Mouse (Mus musculus) gonadal fat pad, adult 2 months (tissue): ENCODE measurements around the gene Slc44a4. TPM values are rescaled to one million over a fixed set of nuclear protein-coding genes. Genes with fewer than 3 reads are reported as not detected.

Experiments
- DNase-seq: peaks from one replicate; pipeline ENCODE4 v3.0.0-alpha.2; 2012; ENCODE audit warnings: low read depth
- polyA plus RNA-seq: library from polyadenylated mRNA; depleted of rRNA; stranded (reverse); fragments of >200 nt; gene quantifications from 2 replicates; pipeline ENCODE4 v1.2.3, GENCODE M21; 2012; rRNA removed

Slc44a4 gene
- 48.4 and 50.0 TPM in 2 replicates for polyA plus RNA-seq

DNA sequence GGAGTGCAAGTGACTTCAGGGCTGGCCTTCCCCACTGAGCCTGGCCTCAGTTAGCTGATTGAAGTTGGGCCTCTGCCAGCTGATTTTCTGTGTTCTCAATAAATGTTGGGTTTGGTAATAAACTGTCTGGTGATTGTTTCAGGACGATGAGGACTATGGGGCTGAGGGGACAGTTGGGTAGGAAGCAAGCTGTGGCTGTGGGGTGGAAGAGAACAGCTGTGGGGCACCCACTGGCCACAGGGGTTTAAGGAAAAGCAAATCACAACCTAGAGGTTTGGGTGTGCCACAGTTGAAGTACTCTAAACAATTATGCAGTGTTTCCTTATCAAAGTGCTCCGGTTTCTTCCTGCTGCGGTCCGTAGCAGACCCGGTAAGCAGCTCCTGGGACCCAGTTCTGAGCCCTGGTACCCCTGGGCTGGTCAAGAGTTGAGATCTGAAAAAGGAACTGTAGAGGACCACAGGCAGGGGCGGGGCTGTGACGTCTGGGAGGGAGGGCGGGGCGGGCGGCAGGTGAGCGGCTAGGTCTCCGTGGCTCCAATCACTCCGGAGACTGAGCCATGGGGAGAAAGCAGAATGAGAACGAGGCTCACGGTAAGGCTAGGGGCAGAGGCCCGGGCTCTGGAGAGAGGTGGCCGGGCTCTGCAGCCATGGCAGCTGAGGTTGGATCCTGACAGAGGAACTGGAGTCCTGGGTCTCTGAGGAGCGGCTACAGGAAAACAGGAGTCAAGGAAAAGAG is at the start of gene Slc44a4:
TSS of gene Slc44a4 (plus strand) at position 537 of the 736 bp plus-strand sequence.
- no peak for DNase-seq

DNA sequence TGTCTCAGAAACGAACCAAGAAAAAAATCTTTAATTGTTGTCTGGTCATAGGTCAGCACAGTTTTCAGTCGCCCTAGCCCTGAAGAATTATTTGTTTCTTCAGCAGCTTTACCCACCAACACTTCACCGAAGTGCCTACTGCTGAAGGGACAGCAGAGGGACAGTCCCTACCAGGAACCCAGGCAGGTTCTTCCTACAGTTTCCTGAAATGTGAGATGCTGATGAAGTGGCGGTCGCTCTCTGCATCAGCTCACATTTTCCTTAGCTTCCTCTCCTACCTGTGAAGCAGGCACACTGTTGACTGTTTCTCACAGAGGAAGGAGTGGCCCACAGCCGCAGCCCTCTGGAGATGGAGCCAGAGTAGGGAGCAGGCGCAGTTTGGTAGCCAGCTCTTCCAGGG is 48.3 kb upstream of the Slc44a4 start:
- DNase-seq = no peak

DNA sequence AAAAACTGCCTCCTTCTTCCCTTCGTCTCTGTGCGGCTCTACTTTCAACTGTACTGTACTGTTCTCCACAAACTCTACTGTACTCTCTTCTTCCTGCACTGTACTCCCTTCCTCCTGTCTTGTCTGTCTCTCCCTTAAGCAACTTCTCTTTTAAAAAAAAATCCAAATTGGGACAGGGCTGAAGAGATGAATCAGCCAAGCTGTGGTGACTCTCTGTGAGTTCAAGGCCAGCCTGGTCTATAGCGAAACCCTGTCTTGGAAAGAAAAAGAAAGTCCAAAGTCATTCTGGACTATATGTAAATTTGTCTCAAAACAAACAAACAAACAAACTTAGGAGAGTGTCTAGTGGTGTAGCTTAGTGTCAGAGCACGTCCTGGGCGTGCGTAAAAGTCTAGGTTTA is 39.9 kb upstream of the Slc44a4 start:
- no peak for DNase-seq

DNA sequence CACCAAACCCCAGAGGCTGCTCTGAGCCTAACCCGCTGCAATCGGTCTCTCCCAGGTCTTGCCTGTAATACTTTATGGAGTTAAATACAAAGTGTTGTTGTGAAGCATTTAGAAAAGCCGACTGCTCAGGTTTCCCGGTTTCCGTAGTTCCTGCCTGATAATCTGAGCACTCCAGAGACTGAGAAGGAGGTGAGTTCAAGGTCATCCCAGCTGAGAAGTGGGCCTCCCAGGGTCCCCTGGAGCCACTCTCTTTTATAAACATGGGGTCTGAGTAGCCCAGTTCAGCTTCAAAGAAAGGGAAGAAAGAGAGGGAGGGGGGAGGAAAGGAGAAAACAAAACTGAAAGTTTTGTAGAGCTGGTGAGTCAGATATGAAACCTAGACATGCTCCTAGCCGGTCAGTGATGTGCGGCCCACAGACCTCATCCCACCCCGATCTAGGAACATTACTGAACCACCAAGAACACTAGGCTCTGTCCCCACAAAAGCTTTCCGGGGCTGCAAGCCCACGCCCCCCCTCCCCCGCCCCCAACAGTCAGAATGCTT is 34.9 kb upstream of the Slc44a4 start, which contains the start of gene Zbtb12:
TSS of gene Zbtb12 (plus strand) at position 148 of the 544 bp plus-strand sequence.
- DNase-seq = no peak

DNA sequence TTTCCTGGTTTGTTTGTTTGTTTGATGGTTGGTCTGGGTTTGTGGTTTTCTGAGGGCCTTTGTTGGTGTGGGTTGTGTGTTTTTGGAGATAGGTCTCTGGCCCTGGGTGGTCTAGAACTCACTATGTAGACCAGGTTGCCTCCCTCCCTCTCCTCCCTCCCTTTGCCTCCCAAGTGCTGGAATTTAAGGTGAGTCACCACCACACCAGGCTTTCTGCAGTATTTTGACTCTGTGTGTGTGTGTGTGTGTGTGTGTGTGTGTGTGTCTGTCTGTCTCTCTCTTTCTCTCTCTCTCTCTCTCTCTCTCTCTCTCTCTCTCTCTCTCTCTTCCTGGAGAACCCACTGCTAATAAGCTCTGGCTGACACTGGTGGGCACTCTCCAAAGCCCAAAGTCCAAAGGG is 33.1 kb upstream of the Slc44a4 start:
- no peak for DNase-seq

DNA sequence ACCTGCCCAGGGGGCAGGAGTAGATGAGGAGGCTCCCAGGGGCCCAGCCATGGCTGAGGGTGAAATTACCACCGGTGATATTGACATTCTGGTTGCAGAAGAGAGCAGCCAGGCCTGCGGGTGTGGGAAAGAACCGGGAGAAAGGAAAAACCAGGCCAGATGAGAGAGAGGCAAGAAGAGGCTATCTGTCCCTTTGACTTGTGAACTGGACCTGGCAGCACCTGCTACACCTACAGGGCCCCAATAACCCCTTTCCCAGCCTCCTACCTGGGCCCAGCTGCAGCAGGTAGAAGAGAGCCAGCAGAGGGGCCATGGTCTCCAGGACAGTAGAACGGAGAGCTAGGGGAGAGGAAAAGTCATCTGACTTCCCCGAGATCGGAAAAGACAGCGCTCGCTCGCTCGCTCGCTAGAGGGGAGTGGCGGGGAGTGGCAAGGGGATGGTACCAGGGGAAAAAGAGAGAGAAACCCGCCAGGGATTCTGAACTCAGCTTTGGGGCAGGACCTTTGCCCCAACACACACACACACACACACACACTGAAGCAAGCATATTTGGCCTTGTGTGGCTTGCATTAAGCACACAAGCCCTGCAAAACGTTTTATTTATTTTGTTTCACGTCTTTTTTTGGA is 32.5 kb upstream of the Slc44a4 start, which contains the start of gene Gm20547:
TSS of gene Gm20547 (minus strand) at position 360 of the 628 bp plus-strand sequence.
- no peak for DNase-seq

DNA sequence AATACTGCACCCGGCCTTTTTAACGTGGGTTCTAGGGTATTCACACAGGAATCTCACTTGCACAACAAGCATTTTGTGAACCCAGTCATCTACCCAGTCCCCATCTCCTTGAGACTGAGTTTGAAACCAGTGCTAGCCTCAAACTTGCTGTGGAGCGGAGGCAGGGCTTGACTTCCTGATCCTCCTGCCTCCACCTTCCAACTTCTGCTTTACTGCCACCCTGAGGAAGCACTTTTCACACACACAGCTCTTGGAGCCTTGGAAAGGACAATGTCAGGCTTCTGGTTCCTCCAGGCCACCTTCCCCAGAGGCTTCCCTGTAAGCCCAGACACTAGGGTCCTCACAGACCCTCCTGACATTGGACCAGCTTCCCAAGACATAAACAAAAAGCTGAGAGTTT is 30.9 kb upstream of the Slc44a4 start:
- no peak for DNase-seq

DNA sequence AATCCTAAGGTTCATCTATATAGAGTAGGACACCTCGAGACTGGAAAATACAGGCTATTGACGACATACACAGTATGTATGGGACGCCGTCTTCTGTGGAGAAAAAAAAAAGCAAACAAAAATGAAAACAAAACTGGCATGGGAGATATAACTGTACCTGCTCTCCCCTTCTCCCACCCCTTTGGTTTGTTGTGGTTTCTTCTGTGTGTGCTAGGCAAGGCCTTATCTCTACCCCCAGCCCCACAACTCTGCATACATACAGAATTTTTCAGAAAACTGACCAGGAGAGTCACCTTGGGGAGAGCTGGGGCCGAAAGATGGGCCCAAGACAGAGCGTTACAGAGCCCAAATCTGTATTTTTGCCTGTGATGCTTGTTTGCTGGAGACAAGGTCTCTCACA is 29.6 kb upstream of the Slc44a4 start:
- DNase-seq = no peak

DNA sequence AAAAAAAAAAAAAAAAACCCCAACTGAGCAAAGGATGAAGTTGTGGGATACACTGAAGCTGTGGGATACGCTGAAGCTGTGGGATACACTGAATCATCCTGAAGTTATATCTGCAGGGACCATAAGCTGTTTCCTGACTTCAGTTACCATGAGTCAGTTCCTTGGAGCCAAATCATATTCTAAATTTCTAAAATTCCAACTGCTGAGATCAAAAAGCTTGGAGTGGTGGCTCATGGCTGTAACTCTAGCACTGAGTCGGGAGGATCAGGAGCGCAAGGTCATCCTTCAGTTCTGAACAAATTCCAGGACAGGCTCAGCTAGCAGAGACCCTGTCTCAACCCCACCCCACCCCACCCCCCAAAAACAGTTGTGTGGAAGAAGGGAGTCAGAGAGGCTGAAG is 28.7 kb upstream of the Slc44a4 start:
- no peak for DNase-seq

DNA sequence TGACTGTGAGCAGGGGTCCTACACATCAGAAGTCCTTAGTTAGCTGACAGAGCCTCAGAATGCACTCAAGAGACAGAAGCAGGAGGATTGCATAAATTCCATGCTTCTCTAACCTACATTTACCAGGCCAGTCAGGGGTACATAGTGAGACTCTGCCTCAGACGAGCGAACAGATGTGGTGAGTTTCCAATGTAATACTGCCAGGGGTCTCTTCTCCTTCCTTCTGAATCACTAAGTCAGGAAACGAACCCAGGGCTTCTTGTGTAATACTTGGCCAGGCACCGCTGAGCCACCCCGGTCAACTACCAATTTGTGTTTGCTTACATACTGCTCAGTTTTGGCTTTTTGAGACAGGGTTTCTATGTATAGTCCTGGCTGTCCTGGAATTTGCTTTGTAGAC is 26.3 kb upstream of the Slc44a4 start:
- DNase-seq = no peak

DNA sequence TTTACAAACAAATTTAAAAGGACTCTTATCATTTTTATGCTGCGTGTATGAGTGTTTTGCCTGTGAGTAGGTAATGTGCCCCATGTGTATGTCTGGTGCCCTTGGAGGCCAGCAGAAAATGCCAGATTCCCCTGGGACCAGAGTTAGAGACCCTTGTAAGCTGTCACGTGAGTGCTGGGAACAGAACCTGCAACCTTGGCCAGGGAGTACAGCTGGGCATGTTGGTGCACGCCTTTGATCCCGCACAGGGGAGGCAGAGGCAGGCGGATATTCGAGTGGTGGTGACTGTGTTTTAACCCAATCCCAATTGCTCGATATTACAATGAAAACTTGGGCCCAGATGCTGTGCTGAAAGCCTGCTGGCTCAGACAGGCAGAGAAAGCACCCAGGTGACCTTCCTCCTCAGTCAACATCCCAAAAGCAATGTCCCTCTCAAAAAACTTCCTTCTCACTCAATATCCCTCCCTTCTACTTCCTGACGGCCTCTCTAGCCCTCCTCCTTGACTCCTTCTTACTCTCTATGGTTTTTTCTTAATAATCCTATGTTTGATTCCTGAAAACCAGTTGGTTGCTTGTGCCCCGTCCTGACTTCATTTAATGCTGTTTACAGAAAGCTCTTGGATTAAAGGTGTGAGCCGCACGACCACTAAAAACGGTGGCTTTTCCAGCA is 24.1 kb upstream of the Slc44a4 start:
- DNase-seq = no peak

DNA sequence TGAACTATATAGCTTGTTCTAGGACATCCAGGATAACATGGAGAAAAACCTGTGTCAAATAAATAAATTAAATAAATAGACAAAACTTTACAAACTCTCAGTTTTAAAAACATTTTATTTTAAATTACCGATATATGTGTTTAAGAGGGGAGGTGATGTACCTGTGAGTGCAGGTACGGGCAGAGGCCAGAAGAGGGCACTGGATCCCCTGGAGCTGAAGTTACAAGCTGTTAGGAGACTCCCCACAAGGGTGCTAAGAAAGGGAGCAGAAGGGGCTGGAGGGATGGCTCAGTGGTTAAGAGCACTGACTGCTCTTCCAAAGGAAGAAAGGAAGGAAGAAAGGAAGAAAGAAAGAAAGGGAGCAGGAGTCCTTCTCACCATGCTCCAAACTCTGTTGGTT is 22.9 kb upstream of the Slc44a4 start:
- no peak for DNase-seq

DNA sequence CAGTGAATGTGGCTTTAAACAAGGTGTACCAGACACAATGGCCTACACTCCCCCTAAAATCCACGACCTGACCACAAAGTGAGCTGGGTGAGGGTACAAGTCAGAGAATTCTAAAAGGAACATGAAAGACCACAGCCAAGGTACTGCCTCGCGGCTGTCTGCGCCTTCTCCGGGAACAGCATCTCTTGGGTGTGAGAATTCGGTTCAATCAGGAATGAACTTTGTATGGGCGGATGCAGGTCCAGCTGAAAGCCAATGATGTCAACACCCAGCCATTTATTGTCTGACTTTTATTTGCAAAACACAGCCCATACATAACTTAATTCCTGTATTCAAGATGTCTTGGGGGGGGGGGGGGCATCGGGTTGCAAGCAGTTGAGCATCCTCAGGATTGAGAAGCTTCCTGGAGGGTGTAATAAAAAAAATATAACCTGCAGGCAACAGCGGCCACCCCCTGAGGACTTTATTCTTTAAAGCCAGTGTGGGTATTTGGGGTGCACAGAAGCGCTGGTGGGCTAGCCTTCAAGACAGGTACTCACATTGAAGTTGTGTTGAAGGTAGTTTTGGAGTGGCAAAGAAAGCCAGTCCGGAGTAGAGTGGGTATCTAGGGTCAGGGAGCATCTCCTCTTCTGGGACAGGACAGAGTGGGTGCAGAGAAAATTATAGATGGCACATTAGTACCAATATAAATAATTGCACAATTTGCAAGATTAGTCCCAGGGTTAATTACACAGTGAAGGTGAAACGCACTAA is 21.0 kb upstream of the Slc44a4 start:
- DNase-seq = no peak

DNA sequence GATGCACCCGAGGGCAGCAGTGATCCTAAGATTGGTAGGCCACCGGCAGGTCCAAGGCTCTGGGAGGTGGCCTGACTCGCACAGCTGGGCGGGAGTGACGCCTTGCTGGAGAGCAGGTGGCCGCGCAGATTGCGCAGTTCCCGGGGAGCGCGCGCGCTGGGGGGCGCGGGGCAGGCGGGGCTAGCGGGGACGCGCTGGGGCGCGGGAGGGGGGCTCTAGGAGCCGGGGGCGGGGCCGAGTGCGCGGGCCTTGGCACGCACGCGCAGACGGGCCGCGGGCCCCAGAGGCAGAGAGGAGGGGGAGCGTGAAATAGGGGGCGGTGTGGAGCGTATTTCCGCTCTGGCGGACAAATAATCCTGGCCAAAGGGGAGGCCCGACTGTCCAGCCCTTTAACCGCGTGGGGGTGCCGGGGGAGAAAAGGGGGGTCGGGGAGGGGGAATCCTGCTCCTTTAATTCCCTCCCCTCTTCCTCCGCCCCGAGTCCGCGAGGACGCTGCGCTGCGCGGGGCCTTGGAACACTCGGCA is 20.1 kb upstream of the Slc44a4 start:
- DNase-seq = no peak

DNA sequence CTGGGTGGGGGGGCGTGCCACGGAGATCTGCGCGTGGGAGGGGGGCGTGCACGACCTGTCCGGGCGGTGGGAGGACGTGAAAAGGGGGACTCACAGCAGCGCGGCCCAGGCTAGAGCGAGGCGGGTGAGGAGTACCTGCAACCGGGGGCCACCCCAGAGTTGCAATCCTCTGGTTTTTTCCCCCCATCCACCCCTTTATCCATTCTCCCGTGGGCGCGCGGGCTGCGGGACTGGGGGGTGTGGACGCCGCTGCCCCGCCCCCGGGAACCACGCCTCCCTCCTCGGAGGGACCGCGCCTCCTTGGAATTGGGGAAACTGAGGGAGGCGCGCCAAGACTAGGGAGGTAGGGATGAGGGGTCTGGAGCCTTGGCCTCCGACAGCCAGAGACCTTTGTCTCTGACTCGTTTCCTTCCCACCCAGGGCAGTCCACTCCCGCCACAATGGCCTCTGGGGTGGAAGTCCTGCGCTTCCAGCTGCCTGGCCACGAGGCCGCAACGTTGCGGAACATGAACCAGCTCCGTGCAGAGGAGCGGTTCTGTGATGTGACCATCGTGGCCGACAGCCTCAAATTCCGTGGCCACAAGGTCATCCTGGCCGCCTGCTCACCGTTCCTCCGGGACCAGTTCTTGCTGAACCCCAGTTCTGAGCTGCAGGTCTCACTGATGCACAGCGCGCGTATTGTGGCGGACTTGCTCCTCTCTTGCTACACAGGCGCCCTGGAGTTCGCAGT is 19.3 kb upstream of the Slc44a4 start:
- DNase-seq = no peak

DNA sequence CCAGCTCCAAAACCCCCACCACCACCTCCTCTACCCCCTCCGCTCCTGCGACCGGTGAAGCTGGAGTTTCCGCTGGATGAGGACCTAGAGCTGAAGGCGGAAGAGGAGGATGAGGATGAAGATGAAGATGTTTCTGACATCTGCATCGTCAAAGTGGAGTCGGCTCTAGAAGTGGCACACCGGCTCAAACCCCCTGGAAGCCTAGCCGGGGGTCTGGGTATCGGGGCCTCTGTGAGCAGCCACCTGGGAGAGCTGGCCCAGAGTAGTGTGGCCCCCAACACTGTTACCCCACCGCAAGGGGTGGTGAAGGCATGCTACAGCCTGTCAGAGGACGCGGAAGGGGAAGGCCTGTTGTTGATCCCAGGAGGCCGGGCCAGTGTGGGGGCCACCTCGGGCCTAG is 18.5 kb upstream of the Slc44a4 start:
- DNase-seq = no peak

DNA sequence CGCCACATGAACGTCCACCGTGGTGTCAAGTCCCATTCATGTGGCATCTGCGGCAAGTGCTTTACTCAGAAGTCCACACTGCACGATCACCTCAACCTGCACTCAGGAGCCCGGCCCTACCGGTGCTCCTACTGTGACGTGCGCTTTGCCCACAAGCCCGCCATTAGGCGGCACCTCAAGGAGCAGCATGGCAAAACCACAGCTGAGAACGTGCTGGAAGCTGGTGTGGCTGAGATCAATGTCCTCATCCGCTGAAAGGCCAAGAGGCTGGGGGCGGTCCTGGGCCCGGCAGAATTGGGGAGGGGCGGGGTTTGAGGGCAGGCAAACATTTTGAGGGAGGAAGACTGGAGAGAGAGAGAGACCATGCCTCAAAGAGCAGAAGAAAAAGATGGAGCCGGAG is 17.9 kb upstream of the Slc44a4 start:
- DNase-seq = no peak

DNA sequence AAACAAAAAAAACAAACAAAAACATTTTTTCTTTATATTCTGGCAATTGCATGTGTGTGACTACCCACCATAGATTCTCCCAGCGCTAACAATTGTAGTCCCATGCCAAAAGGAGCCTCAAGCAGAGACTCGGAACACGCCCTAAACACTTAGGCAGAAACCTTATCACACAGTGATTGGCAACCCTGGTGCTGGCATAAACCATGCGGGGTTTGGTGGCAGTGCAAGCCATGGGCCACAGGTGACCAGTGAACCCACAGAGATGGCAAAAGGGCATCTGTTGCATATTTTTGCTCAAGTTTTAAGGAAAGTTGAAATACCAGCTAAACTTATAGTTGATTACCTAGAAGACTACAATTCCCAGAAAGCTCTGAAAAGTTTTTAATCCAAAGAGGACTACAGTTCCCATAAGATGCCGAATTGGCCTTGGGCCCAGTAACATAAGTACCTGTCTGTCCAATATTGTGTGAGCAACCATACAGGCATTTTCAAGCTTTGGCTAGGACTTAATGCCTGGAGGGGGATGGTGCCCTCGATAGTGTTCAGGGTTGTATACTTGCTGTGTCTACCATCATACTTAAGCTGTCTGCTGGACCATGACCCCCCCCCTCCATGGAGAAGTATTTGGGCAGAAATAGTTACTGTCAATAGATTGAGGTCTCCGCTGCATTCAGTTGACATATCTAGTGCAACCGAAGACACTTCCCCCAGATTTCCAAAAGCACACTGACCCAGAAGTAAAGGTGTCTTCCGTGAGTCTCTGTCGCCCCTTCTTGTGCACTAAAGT is 16.7 kb upstream of the Slc44a4 start:
- DNase-seq = no peak

DNA sequence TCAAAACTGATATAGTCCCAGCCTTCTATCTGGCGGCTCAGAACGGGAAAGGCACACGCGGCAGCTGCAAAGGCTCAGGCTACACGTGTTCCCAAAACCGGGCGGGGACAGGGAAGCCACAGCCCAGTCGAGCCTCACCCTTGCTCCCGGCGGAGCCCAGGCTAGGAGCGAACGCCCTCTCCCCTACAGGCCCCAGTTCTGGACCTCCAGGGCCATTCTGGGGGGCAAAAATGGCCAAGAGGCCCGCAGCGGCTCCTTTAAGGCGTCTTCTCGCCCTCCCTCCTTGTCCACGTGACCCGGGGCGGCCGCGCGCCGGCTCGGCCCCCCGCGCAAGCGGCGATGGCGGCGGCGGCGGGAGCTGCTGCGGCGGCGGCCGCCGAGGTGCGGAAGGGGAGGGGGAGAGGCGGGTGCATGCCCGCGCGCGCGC is 16.1 kb upstream of the Slc44a4 start, which contains the start of the genes C2 and Ehmt2:
TSS of gene C2 (minus strand) at position 106 of the 427 bp plus-strand sequence.
TSS of gene Ehmt2 (plus strand) at position 310 of the 427 bp plus-strand sequence.
- DNase-seq = no peak

DNA sequence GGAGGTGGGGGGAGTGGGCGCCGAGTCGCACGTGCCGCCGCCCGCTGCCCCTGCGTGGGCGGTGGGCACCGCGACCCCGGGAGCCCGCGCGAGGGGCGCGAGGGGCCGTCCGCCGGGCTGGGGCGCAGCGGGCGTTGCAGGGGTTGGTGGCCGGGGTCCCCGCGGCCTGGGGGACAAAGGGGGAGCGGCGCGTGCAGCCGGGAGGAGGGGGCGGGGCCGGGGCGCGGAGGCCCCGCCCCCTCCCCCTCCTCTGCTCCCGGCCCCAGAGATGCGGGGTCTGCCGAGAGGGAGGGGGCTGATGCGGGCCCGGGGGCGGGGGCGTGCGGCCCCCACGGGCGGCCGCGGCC is 15.6 kb upstream of the Slc44a4 start:
- DNase-seq = no peak
